Mouse (Mus musculus) heart, embryonic 11.5 days (tissue): Measurements from ENCODE around the gene Adamtsl4. TPM values are rescaled to one million over a fixed set of nuclear protein-coding genes. Genes with fewer than 3 reads are reported as not detected.
A peak's percentile ranks its signal among the peaks of the same experiment; 100 is the strongest.

Experiments used
- ATAC-seq: fragments of 200-750 bp; cut with Nextera tagmentation; replicated peaks from 2 replicates; pipeline ENCODE4 v1.8.0; 2017; ENCODE audit warnings: moderate library complexity; ENCODE audit not compliant: insufficient number of reproducible peaks, low FRiP score, low TSS enrichment
- H3K27ac ChIP-seq: fragments of 300-500 bp; sonication (generic); 2 replicates; pipeline ENCODE4 v1.5.1; 2014; ENCODE audit warnings: mild to moderate bottlenecking, low read depth, low read length
- H3K27me3 ChIP-seq: fragments of 300-500 bp; sonication (generic); 2 replicates; pipeline ENCODE4 v1.6.1; 2014; ENCODE audit warnings: mild to moderate bottlenecking, low read length, mixed read lengths; ENCODE audit not compliant: control insufficient read depth, insufficient read depth
- H3K36me3 ChIP-seq: fragments of 300-500 bp; sonication (generic); 2 replicates; pipeline ENCODE4 v1.6.1; 2014; ENCODE audit warnings: mild to moderate bottlenecking, low read length, moderate library complexity, mixed read lengths; ENCODE audit not compliant: control insufficient read depth, insufficient read depth
- H3K4me1 ChIP-seq: fragments of 300-500 bp; sonication (generic); 2 replicates; pipeline ENCODE4 v1.6.1; 2014; ENCODE audit warnings: low read length; ENCODE audit not compliant: control insufficient read depth, insufficient read depth
- H3K4me2 ChIP-seq: fragments of 300-500 bp; sonication (generic); 2 replicates; pipeline ENCODE4 v1.6.1; 2014; ENCODE audit warnings: mild to moderate bottlenecking, moderate library complexity
- H3K4me3 ChIP-seq: fragments of 300-500 bp; sonication (generic); 2 replicates; pipeline ENCODE4 v1.5.1; 2014; ENCODE audit warnings: low read depth, low read length
- H3K9ac ChIP-seq: fragments of 300-500 bp; sonication (generic); 2 replicates; pipeline ENCODE4 v1.6.1; 2014; ENCODE audit warnings: mild to moderate bottlenecking, low read depth, low read length, moderate library complexity
- H3K9me3 ChIP-seq: fragments of 300-500 bp; sonication (generic); replicated peaks from 2 replicates; pipeline ENCODE4 v1.6.1; 2016; ENCODE audit warnings: low read length; ENCODE audit not compliant: control insufficient read depth
- WGBS: fragments of 180-500 bp; shearing (Covaris S2); extraction: QIAGEN DNeasy Blood & Tissue Kit; methylation state at CpG from one replicate; pipeline ENCODE4 v1.1.7; 2014; ENCODE audit not compliant: insufficient replicate concordance; 5-methylcytosine and 5-hydroxymethylcytosine counted together
- polyA plus RNA-seq: library from polyadenylated mRNA; unstranded; fragments of >200 nt; fragmentation: Nextera tagmentation; extraction: Ambion mirVana; gene quantifications from 2 replicates; pipeline ENCODE4 v1.2.1, GENCODE M21; 2014

The Adamtsl4 gene
- polyA plus RNA-seq, 1 experiment from 2014 or later: 3.5 TPM

GRCm38 (mm10) chr3:95677420-95678090, 10.2 kb downstream of the Adamtsl4 start:
- H3K9ac ChIP-seq: no peak overlapping the region
- no peak overlapping the region for H3K4me2 ChIP-seq
- no peak overlapping the region for H3K27ac ChIP-seq
- H3K9me3 ChIP-seq: no peaks in the 10 kb centered on the region
- no peak for ATAC-seq
- H3K27me3 ChIP-seq: no peaks in the 10 kb centered on the region
- H3K36me3 ChIP-seq: 0 out of 2 replicates have a peak, but pooled peaks cover 3% of the 10 kb centered on the region
- WGBS: 69% methylated on average over 19 of the region's 19 CpGs
- peaks cover 61% of the 10 kb centered on the region for H3K4me1 ChIP-seq
- no peak overlapping the region for H3K4me3 ChIP-seq

GRCm38 (mm10) chr3:95676745-95677419, 10.8 kb downstream of the Adamtsl4 start:
- no peaks in the 10 kb centered on the region for H3K9me3 ChIP-seq
- no peaks in the 10 kb centered on the region for H3K27me3 ChIP-seq
- H3K4me2 ChIP-seq: no peak overlapping the region
- no peak overlapping the region for H3K4me3 ChIP-seq
- no peak overlapping the region for H3K9ac ChIP-seq
- WGBS: 48% methylated on average over 15 of the region's 15 CpGs
- H3K4me1 ChIP-seq: peaks cover 66% of the 10 kb centered on the region
- ATAC-seq: no peak
- 0 out of 2 replicates have a peak, but pooled peaks cover 3% of the 10 kb centered on the region for H3K36me3 ChIP-seq
- H3K27ac ChIP-seq: no peak overlapping the region

- 6% methylated on average over 7 of the region's 8 CpGs for WGBS
- Histone ChIP-seq H3K4me3 (peak overlapping the region; percentile 5; the same call in 1 of the 2 replicates), H3K27ac (peak overlapping the region; percentile 94), H3K27me3 (no peaks in the 10 kb centered on the region), H3K36me3 (0 out of 2 replicates have a peak, but pooled peaks cover 3% of the 10 kb centered on the region), H3K4me2 (peak overlapping the region; percentile 64), H3K9ac (peak overlapping the region; percentile 63), H3K4me1 (peaks cover 58% of the 10 kb centered on the region), H3K9me3 (no peaks in the 10 kb centered on the region)
- ATAC-seq: peak; percentile 25; the same call in 1 of the 2 replicates
These were observed 12.2 kb downstream of the Adamtsl4 start for GRCm38 (mm10) chr3:95675301-95676092.

- Histone ChIP-seq H3K4me2 (peak overlapping the region; percentile 64), H3K9me3 (no peaks in the 10 kb centered on the region), H3K4me1 (peaks cover 58% of the 10 kb centered on the region), H3K27ac (peak overlapping the region; percentile 94), H3K4me3 (peak overlapping the region; percentile 5; the same call in 1 of the 2 replicates), H3K27me3 (no peaks in the 10 kb centered on the region), H3K9ac (peak overlapping the region; percentile 63), H3K36me3 (0 out of 2 replicates have a peak, but pooled peaks cover 3% of the 10 kb centered on the region)
- WGBS: 5% methylated on average over 6 of the region's 6 CpGs
- ATAC-seq: peak; percentile 29; the same call in 1 of the 2 replicates
These were observed 12.9 kb downstream of the Adamtsl4 start for GRCm38 (mm10) chr3:95674812-95675211.

GRCm38 (mm10) chr3:95674236-95674635, 13.5 kb downstream of the Adamtsl4 start:
- no peaks in the 10 kb centered on the region for H3K9me3 ChIP-seq
- 0% methylated on average over 2 of the region's 2 CpGs for WGBS
- H3K4me3 ChIP-seq: peak overlapping the region; percentile 17; the same call in 1 of the 2 replicates
- peak overlapping the region; percentile 64 for H3K4me2 ChIP-seq
- peak overlapping the region; percentile 58 for H3K9ac ChIP-seq
- H3K27ac ChIP-seq: peak overlapping the region; percentile 94
- peak; percentile 81 for ATAC-seq
- H3K36me3 ChIP-seq: peaks cover 7% of the 10 kb centered on the region
- peaks cover 58% of the 10 kb centered on the region for H3K4me1 ChIP-seq
- H3K27me3 ChIP-seq: no peaks in the 10 kb centered on the region

GRCm38 (mm10) chr3:95673707-95674211, 14.0 kb downstream of the Adamtsl4 start:
- ATAC-seq: no peak
- H3K9me3 ChIP-seq: no peaks in the 10 kb centered on the region
- peak overlapping the region; percentile 17; the same call in 1 of the 2 replicates for H3K4me3 ChIP-seq
- H3K36me3 ChIP-seq: peaks cover 8% of the 10 kb centered on the region
- no peaks in the 10 kb centered on the region for H3K27me3 ChIP-seq
- H3K4me1 ChIP-seq: peaks cover 59% of the 10 kb centered on the region
- WGBS: 13% methylated on average over 11 of the region's 11 CpGs
- peak overlapping the region; percentile 94 for H3K27ac ChIP-seq
- H3K4me2 ChIP-seq: peak overlapping the region; percentile 64
- H3K9ac ChIP-seq: peak overlapping the region; percentile 58

GRCm38 (mm10) chr3:95672861-95673706, 14.6 kb downstream of the Adamtsl4 start:
- Histone ChIP-seq H3K36me3 (peaks cover 8% of the 10 kb centered on the region), H3K9ac (peak overlapping the region; percentile 58), H3K4me3 (peak overlapping the region; percentile 17; the same call in 1 of the 2 replicates), H3K27me3 (no peaks in the 10 kb centered on the region), H3K9me3 (no peaks in the 10 kb centered on the region), H3K4me1 (peaks cover 66% of the 10 kb centered on the region), H3K27ac (peak overlapping the region; percentile 94), H3K4me2 (peak overlapping the region; percentile 64)
- 34% methylated on average over 10 of the region's 10 CpGs for WGBS
- no peak for ATAC-seq
